Mouse (Mus musculus): ENCODE data around the gene Ell. TPM values are rescaled to one million over a fixed set of nuclear protein-coding genes. Genes with fewer than 3 reads are reported as not detected.

Gene Ell
- polyA plus RNA-seq, 1 experiment from 2014 or later: 26.1 TPM

GRCm38 (mm10) chr8:70495771-70496062 is 43.5 kb upstream of the Ell start:
- no peaks in the 10 kb centered on the region for H3K27me3 ChIP-seq
- TF ChIP-seq CTCF (IDR thresholded peaks at IDR 0.05): no peak
- ATAC-seq (no peak), DNase-seq (ENCODE audit: low read depth, low spot score) (no peak)
- ChIA-PET POLR2A (interaction anchor here (1.2 to 1.4 kb wide), 2 partner anchors 25 to 44 kb away, joined by 3 to 4 read pairs; partner anchors contain the start of gene Ell), CTCF (interaction anchor here (2.6 kb wide), 1 partner anchor 9 kb away, joined by 7 read pairs; no protein-coding TSS in a partner anchor)
- in situ Hi-C loops (cut with MboI; ENCODE audit: low pct_unique_long_range_greater_than_20kb): no loop called here

- ATAC-seq: no peak
- DNase-seq (ENCODE audit: low read depth, low spot score): no peak
- no peak for TF ChIP-seq CTCF (IDR thresholded peaks at IDR 0.05)
- H3K27me3 ChIP-seq: no peaks in the 10 kb centered on the region
- CTCF ChIA-PET: interaction anchor here (0.9 to 1.0 kb wide), 2 partner anchors 53 to 117 kb away, joined by 3 to 7 read pairs; no protein-coding TSS in a partner anchor
- POLR2A ChIA-PET: interaction anchor here (0.5 kb wide), 1 partner anchor 406 kb away, joined by 5 read pairs; no protein-coding TSS in a partner anchor
- in situ Hi-C loops (cut with MboI; ENCODE audit: low pct_unique_long_range_greater_than_20kb): loop anchor here (5.0 kb wide), 2 partner anchors 88 to 123 kb away; no protein-coding TSS in a partner anchor
Measured at GRCm38 (mm10) chr8:70500386-70501301, 38.6 kb upstream of the Ell start.

GRCm38 (mm10) chr8:70501820-70502529 is 37.3 kb upstream of the Ell start:
- in situ Hi-C loops (cut with MboI; ENCODE audit: low pct_unique_long_range_greater_than_20kb): loop anchor here (5.0 kb wide), 2 partner anchors 90 to 125 kb away; no protein-coding TSS in a partner anchor
- no peaks in the 10 kb centered on the region for H3K27me3 ChIP-seq

GRCm38 (mm10) chr8:70502540-70502939 is 36.7 kb upstream of the Ell start:
- CTCF ChIA-PET: interaction anchor here (1.0 to 3.0 kb wide), 3 partner anchors 53 to 119 kb away, joined by 3 to 18 read pairs (median 4); no protein-coding TSS in a partner anchor
- H3K27me3 ChIP-seq: no peaks in the 10 kb centered on the region
- DNase-seq (ENCODE audit: low read depth, low spot score) (no peak), ATAC-seq (no peak)
- no peak for TF ChIP-seq CTCF (IDR thresholded peaks at IDR 0.05)
- POLR2A ChIA-PET: no interaction called here
- in situ Hi-C loops (cut with MboI; ENCODE audit: low pct_unique_long_range_greater_than_20kb): loop anchor here (5.0 kb wide), 2 partner anchors 90 to 125 kb away; no protein-coding TSS in a partner anchor

More at GRCm38 (mm10) chr8:70501820-70502529, 37.3 kb upstream of the Ell start:
- CTCF ChIA-PET: interaction anchor here (1.4 kb wide), 1 partner anchor 53 kb away, joined by 4 read pairs; no protein-coding TSS in a partner anchor
- TF ChIP-seq CTCF (IDR thresholded peaks at IDR 0.05): no peak
- ATAC-seq (no peak), DNase-seq (ENCODE audit: low read depth, low spot score) (no peak)
- POLR2A ChIA-PET: no interaction called here

- DNase-seq (ENCODE audit: low read depth, low spot score) (no peak), ATAC-seq (no peak)
Measured at GRCm38 (mm10) chr8:70503062-70503750, 36.1 kb upstream of the Ell start.

GRCm38 (mm10) chr8:70504291-70504716 is 35.0 kb upstream of the Ell start:
- in situ Hi-C loops (cut with MboI; ENCODE audit: low pct_unique_long_range_greater_than_20kb): loop anchor here (5.0 kb wide), 2 partner anchors 92 to 127 kb away; no protein-coding TSS in a partner anchor
- POLR2A ChIA-PET: interaction anchor here (1.3 to 1.4 kb wide), 3 partner anchors 82 to 120 kb away, joined by 3 to 4 read pairs (median 4); no protein-coding TSS in a partner anchor
- no peak for TF ChIP-seq CTCF (IDR thresholded peaks at IDR 0.05)
- no peak for DNase-seq (ENCODE audit: low read depth, low spot score)
- CTCF ChIA-PET: interaction anchor here (0.8 to 3.0 kb wide), 21 partner anchors 9 to 187 kb away, joined by 3 to 18 read pairs (median 4); partner anchors contain the start of gene Upf1
- no peak for ATAC-seq
- no peaks in the 10 kb centered on the region for H3K27me3 ChIP-seq

More at GRCm38 (mm10) chr8:70503062-70503750, 36.1 kb upstream of the Ell start:
- POLR2A ChIA-PET: interaction anchor here (0.6 to 1.4 kb wide), 4 partner anchors 87 to 200 kb away, joined by 3 to 4 read pairs (median 3); no protein-coding TSS in a partner anchor
- H3K27me3 ChIP-seq: no peaks in the 10 kb centered on the region
- CTCF ChIA-PET: interaction anchor here (0.8 to 3.0 kb wide), 9 partner anchors 48 to 119 kb away, joined by 3 to 18 read pairs (median 3); no protein-coding TSS in a partner anchor
- TF ChIP-seq CTCF (IDR thresholded peaks at IDR 0.05): no peak
- in situ Hi-C loops (cut with MboI; ENCODE audit: low pct_unique_long_range_greater_than_20kb): loop anchor here (5.0 kb wide), 2 partner anchors 91 to 126 kb away; no protein-coding TSS in a partner anchor

- DNase-seq (ENCODE audit: low read depth, low spot score): no peak
- CTCF ChIA-PET: interaction anchor here (0.6 to 3.0 kb wide), 25 partner anchors 9 to 170 kb away, joined by 3 to 18 read pairs (median 4); partner anchors contain the start of gene Upf1
- POLR2A ChIA-PET: interaction anchor here (1.1 to 1.3 kb wide), 2 partner anchors 81 to 129 kb away, joined by 3 to 4 read pairs; no protein-coding TSS in a partner anchor
- in situ Hi-C loops (cut with MboI; ENCODE audit: low pct_unique_long_range_greater_than_20kb): loop anchor here (5.0 kb wide), 2 partner anchors 93 to 128 kb away; no protein-coding TSS in a partner anchor
- no peak for TF ChIP-seq CTCF (IDR thresholded peaks at IDR 0.05)
- no peaks in the 10 kb centered on the region for H3K27me3 ChIP-seq
- ATAC-seq: no peak
Measured at GRCm38 (mm10) chr8:70504851-70505250, 34.4 kb upstream of the Ell start.

GRCm38 (mm10) chr8:70505698-70506327 is 33.4 kb upstream of the Ell start:
- TF ChIP-seq CTCF (IDR thresholded peaks at IDR 0.05): no peak
- ATAC-seq (peak; percentile 9), DNase-seq (ENCODE audit: low read depth, low spot score) (no peak)
- H3K27me3 ChIP-seq: no peaks in the 10 kb centered on the region
- ChIA-PET CTCF (interaction anchor here (0.8 to 3.0 kb wide), 18 partner anchors 20 to 165 kb away, joined by 3 to 18 read pairs (median 4); partner anchors contain the start of gene Upf1), POLR2A (interaction anchor here (0.9 to 1.6 kb wide), 6 partner anchors 122 to 160 kb away, joined by 3 to 5 read pairs (median 4); partner anchors contain the start of gene Upf1)
- in situ Hi-C loops (cut with MboI; ENCODE audit: low pct_unique_long_range_greater_than_20kb): no loop called here

All from Patski (cell line).